Mouse (Mus musculus) thymus, postnatal 25 days (tissue): ENCODE data around the gene Plcb4.

Experiments used
- DNase-seq: peaks from one replicate; pipeline ENCODE4 v3.0.0; 2022

The Plcb4 gene

GRCm38 (mm10) chr2:135861531-135862488 is 203.0 kb downstream of the Plcb4 start:
- DNase-seq, result no peak

- no peak for DNase-seq
Measured at GRCm38 (mm10) chr2:135862489-135863390, 203.9 kb downstream of the Plcb4 start.

GRCm38 (mm10) chr2:135863391-135864076 is 204.7 kb downstream of the Plcb4 start:
- no peak for DNase-seq

- DNase-seq, result no peak
Measured at GRCm38 (mm10) chr2:135866421-135866820, 207.6 kb downstream of the Plcb4 start.

- DNase-seq, result no peak
Measured at GRCm38 (mm10) chr2:135866838-135867237, 208.0 kb downstream of the Plcb4 start.

GRCm38 (mm10) chr2:135869637-135870036 is 210.8 kb downstream of the Plcb4 start:
- DNase-seq, result no peak

- DNase-seq, result no peak
Measured at GRCm38 (mm10) chr2:135873146-135873545, 214.3 kb downstream of the Plcb4 start.

GRCm38 (mm10) chr2:135873761-135874160 is 214.9 kb downstream of the Plcb4 start:
- DNase-seq, result no peak

- no peak for DNase-seq
Measured at GRCm38 (mm10) chr2:135875549-135875948, 216.7 kb downstream of the Plcb4 start.

GRCm38 (mm10) chr2:135879356-135879755 is 220.5 kb downstream of the Plcb4 start:
- no peak for DNase-seq

- DNase-seq, result no peak
Measured at GRCm38 (mm10) chr2:135880269-135880760, 221.5 kb downstream of the Plcb4 start.

- no peak for DNase-seq
Measured at GRCm38 (mm10) chr2:135883359-135883758, 224.5 kb downstream of the Plcb4 start.

GRCm38 (mm10) chr2:135884534-135885180 is 225.8 kb downstream of the Plcb4 start:
- DNase-seq, result no peak

- DNase-seq, result no peak
Measured at GRCm38 (mm10) chr2:135885607-135886006, 226.8 kb downstream of the Plcb4 start.

GRCm38 (mm10) chr2:135886081-135886679 is 227.4 kb downstream of the Plcb4 start:
- no peak for DNase-seq

GRCm38 (mm10) chr2:135887805-135888204 is 229.0 kb downstream of the Plcb4 start:
- no peak for DNase-seq

GRCm38 (mm10) chr2:135888206-135888605 is 229.4 kb downstream of the Plcb4 start:
- DNase-seq, result no peak

- no peak for DNase-seq
Measured at GRCm38 (mm10) chr2:135888767-135889166, 230.0 kb downstream of the Plcb4 start.

- no peak for DNase-seq
Measured at GRCm38 (mm10) chr2:135890083-135890482, 231.3 kb downstream of the Plcb4 start.

- no peak for DNase-seq
Measured at GRCm38 (mm10) chr2:135891097-135891496, 232.3 kb downstream of the Plcb4 start.

- no peak for DNase-seq
Measured at GRCm38 (mm10) chr2:135891686-135892085, 232.9 kb downstream of the Plcb4 start.

GRCm38 (mm10) chr2:135894582-135894981 is 235.8 kb downstream of the Plcb4 start:
- DNase-seq, result no peak
